Mouse (Mus musculus) lung, embryonic 16.5 days (tissue): Measurements from ENCODE around the gene Tshr. TPM values are rescaled to one million over a fixed set of nuclear protein-coding genes. Genes with fewer than 3 reads are reported as not detected.
"Not testable (repeated sequence)": the region's sequence is repeated elsewhere in the genome, so short reads cannot be mapped to it uniquely, and the experiment has no call there.

Experiments
- ATAC-seq: fragments of 200-750 bp; cut with Nextera tagmentation; 2 replicates; pipeline ENCODE4 v1.8.0; 2017; ENCODE audit warnings: low read depth, mild to moderate bottlenecking, moderate library complexity
- H3K27ac ChIP-seq: fragments of 300-500 bp; sonication (generic); 2 replicates; pipeline ENCODE4 v1.5.1; 2014; ENCODE audit warnings: mild to moderate bottlenecking, control low read depth, low read length
- H3K27me3 ChIP-seq: fragments of 300-500 bp; sonication (generic); 2 replicates; pipeline ENCODE4 v1.6.1; 2014; ENCODE audit warnings: low read depth, low read length, mixed read lengths; ENCODE audit not compliant: control insufficient read depth, insufficient read depth
- H3K36me3 ChIP-seq: fragments of 300-500 bp; sonication (generic); 2 replicates; pipeline ENCODE4 v1.6.1; 2014; ENCODE audit warnings: low read length; ENCODE audit not compliant: control insufficient read depth, insufficient read depth
- H3K4me1 ChIP-seq: fragments of 300-500 bp; sonication (generic); replicated peaks from 2 replicates; pipeline ENCODE4 v1.6.1; 2014; ENCODE audit warnings: low read length, mixed read lengths; ENCODE audit not compliant: control insufficient read depth, insufficient read depth
- H3K4me2 ChIP-seq: fragments of 300-500 bp; sonication (generic); 2 replicates; pipeline ENCODE4 v1.6.1; 2014; ENCODE audit warnings: low read depth, low read length, control low read depth
- H3K4me3 ChIP-seq: fragments of 300-500 bp; sonication (generic); 2 replicates; pipeline ENCODE4 v1.5.1; 2014; ENCODE audit warnings: mild to moderate bottlenecking, low read length, control low read depth
- H3K9ac ChIP-seq: fragments of 300-500 bp; sonication (generic); 2 replicates; pipeline ENCODE4 v1.6.1; 2014; ENCODE audit warnings: low read length, control low read depth
- H3K9me3 ChIP-seq: fragments of 300-500 bp; sonication (generic); 2 replicates; pipeline ENCODE4 v1.6.1; 2016; ENCODE audit warnings: low read length; ENCODE audit not compliant: control insufficient read depth
- WGBS: fragments of 180-500 bp; shearing (Covaris S2); extraction: QIAGEN DNeasy Blood & Tissue Kit; methylation state at CpG from one replicate; pipeline ENCODE4 v1.1.7; 2014; 5-methylcytosine and 5-hydroxymethylcytosine counted together
- polyA plus RNA-seq: library from polyadenylated mRNA; unstranded; fragments of >200 nt; fragmentation: Nextera tagmentation; extraction: Ambion mirVana; gene quantifications from 2 replicates; pipeline ENCODE4 v1.2.1, GENCODE M21; 2015

Gene Tshr
- polyA plus RNA-seq, 1 experiment from 2014 or later = 0.19 TPM

GRCm38 (mm10) chr12:91534514-91534913 lies 150.2 kb downstream of the Tshr start:
- no peak overlapping the region for H3K4me2 ChIP-seq
- ATAC-seq = no peak
- H3K4me3 ChIP-seq = no peak overlapping the region
- H3K36me3 ChIP-seq = no peaks in the 10 kb centered on the region
- no peaks in the 10 kb centered on the region for H3K9me3 ChIP-seq
- H3K27ac ChIP-seq = no peak overlapping the region
- H3K27me3 ChIP-seq = no peaks in the 10 kb centered on the region
- H3K9ac ChIP-seq = no peak overlapping the region
- WGBS = 74% methylated on average over 6 of the region's 6 CpGs
- no peaks in the 10 kb centered on the region for H3K4me1 ChIP-seq

DNA sequence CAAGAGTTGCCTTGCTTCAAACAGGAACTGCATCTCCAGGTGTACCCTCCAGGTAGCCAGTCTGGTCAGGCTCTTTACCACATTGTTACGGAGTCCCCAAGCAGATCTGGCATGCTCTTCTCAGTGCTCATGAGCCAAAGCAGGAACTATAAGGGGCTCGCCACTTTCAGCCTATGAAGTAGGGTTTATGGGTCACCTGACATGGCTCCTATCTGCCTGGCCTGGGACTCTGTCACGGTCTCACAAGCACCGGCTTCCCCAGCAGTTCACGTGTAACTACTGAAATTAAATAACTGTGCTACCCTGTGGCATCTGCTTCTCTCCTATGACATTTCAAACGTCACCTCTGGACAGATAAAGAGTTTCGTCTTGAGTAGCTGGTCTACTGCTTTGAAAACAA lies 155.8 kb downstream of the Tshr start:
- WGBS = 80% methylated on average over 7 of the region's 7 CpGs
- H3K4me1 ChIP-seq = no peaks in the 10 kb centered on the region
- ATAC-seq = no peak

GRCm38 (mm10) chr12:91549471-91549870 lies 165.1 kb downstream of the Tshr start:
- Histone ChIP-seq H3K27me3 (no peaks in the 10 kb centered on the region), H3K4me1 (peaks cover 6% of the 10 kb centered on the region), H3K27ac (no peak overlapping the region), H3K36me3 (no peaks in the 10 kb centered on the region), H3K4me2 (no peak overlapping the region), H3K9ac (no peak overlapping the region), H3K9me3 (no peaks in the 10 kb centered on the region), H3K4me3 (no peak overlapping the region)
- WGBS = 38% methylated on average over 9 of the region's 9 CpGs
- ATAC-seq = peak; percentile 49; the same call in 1 of the 2 replicates

More for the DNA sequence above, 155.8 kb downstream of the Tshr start:
- H3K27ac ChIP-seq = no peak overlapping the region
- H3K27me3 ChIP-seq = no peaks in the 10 kb centered on the region
- H3K4me2 ChIP-seq = no peak overlapping the region
- no peak overlapping the region for H3K9ac ChIP-seq
- no peaks in the 10 kb centered on the region for H3K9me3 ChIP-seq
- H3K36me3 ChIP-seq = no peaks in the 10 kb centered on the region
- no peak overlapping the region for H3K4me3 ChIP-seq

DNA sequence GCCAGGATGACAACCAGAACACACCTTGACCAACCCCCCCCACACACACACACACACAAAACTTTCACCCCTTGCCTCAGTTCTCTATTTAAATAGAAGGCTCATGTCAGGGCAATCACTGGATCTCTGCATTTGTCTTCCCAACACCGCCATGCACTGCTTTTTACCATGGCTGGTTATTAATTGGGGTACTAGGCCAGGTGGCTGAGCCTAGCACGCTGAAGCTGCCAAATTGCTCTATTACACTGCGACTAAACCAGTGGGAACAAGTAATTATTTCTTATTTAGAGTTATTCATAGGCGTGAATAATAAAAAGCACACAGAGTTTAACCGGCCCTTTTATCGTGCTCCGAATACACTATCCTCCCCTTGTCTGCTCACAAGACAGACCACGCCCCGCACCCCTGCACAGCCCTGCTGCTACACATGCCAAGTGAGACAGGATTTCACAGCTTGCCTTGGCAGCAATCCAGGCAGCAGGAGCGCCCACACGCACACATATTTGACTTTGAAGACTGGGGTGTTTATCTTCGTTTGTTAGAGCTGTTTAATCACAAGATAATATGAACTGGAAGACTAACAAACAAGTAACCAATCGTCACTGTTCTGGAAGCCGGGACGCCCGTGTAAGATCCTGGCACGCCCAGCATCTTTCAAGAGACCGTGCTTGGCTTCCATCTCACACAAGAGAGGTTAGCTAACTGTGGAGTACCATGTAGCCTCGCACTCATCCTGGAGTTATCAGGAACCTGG lies 167.6 kb downstream of the Tshr start:
- Histone ChIP-seq H3K27me3 (no peaks in the 10 kb centered on the region), H3K4me2 (peak overlapping the region; percentile 44), H3K9me3 (no peaks in the 10 kb centered on the region), H3K36me3 (no peaks in the 10 kb centered on the region), H3K4me1 (peaks cover 6% of the 10 kb centered on the region), H3K27ac (no peak overlapping the region), H3K4me3 (no peak overlapping the region), H3K9ac (no peak overlapping the region)
- peak; percentile 91 for ATAC-seq
- 22% methylated on average over 19 of the region's 19 CpGs for WGBS

DNA sequence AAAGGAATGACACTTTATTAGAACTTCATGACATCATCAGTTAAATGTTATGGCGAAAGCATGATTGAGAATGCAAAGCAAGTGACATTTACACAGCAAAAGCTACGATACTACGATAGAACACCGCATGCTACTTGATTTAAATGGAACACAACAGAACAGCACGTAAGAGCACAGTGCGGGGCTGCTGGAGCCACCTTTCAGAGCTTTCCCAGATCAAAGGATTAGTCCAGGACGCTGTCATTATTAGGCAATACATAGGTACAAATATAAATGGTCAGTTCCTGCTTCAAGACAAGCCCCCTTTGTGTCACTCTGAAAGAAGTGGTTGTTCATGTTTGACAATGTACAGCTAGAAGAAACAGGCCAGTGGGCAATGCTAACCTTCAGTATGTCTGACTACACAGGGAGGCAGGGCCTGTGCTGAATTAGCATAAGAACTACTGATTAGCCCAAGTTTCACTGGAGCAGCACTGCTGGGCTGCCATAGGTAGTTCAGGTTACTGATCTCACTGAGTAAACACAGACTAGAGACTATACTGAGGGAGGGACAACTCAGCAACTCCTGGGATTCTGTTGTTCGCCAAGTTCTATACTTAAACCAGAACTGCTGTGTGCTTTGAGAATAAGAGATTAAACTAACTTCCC lies 173.1 kb downstream of the Tshr start:
- H3K27me3 ChIP-seq = not testable (repeated sequence)
- ATAC-seq = peak; percentile 84
- WGBS = 69% methylated on average over 8 of the region's 8 CpGs

GRCm38 (mm10) chr12:91558152-91558551 lies 173.8 kb downstream of the Tshr start:
- H3K27ac ChIP-seq, ATAC-seq, H3K4me2 ChIP-seq, H3K4me1 ChIP-seq, H3K4me3 ChIP-seq, H3K9me3 ChIP-seq, H3K27me3 ChIP-seq, H3K9ac ChIP-seq: not testable (repeated sequence)
- peaks cover 13% of the 10 kb centered on the region; the same call in 1 of the 2 replicates for H3K36me3 ChIP-seq
- WGBS = 92% methylated on average over 3 of the region's 4 CpGs

More for the DNA sequence above, 173.1 kb downstream of the Tshr start:
- H3K4me1 ChIP-seq, H3K9me3 ChIP-seq, H3K9ac ChIP-seq, H3K4me2 ChIP-seq, H3K36me3 ChIP-seq, H3K27ac ChIP-seq, H3K4me3 ChIP-seq: not testable (repeated sequence)

GRCm38 (mm10) chr12:91567145-91567544 lies 182.8 kb downstream of the Tshr start:
- Histone ChIP-seq H3K9ac (no peak overlapping the region), H3K9me3 (no peaks in the 10 kb centered on the region), H3K27ac (no peak overlapping the region), H3K4me3 (no peak overlapping the region), H3K36me3 (peaks cover 36% of the 10 kb centered on the region), H3K4me2 (no peak overlapping the region), H3K4me1 (no peaks in the 10 kb centered on the region), H3K27me3 (no peaks in the 10 kb centered on the region)
- 92% methylated on average over 4 of the region's 4 CpGs for WGBS
- no peak for ATAC-seq

DNA sequence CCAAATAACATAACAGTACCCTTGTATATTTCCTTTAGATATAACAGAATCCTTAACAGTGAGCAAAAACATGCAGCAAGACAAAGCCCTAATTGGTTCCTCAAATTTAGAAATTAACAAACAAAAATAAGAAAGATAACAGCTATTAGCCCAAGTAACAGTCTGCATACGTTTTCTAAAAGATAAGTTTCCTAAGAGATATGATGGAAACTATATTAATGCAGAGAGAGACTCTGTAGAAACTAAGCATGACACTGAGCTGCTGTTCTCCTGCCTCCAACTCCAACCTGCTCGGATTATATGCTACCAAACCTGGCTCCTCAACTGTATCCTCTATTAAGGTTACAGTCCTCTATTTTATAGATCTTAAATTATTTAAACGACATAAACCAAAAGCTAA lies 184.9 kb downstream of the Tshr start:
- H3K36me3 ChIP-seq = peaks cover 25% of the 10 kb centered on the region
- H3K9ac ChIP-seq = no peak overlapping the region
- ATAC-seq = no peak
- H3K9me3 ChIP-seq = no peaks in the 10 kb centered on the region
- H3K4me3 ChIP-seq = no peak overlapping the region
- H3K27ac ChIP-seq = no peak overlapping the region
- no peaks in the 10 kb centered on the region for H3K4me1 ChIP-seq
- 78% methylated on average over 3 of the region's 3 CpGs for WGBS
- H3K27me3 ChIP-seq = no peaks in the 10 kb centered on the region
- no peak overlapping the region for H3K4me2 ChIP-seq

- 87% methylated on average over 2 of the region's 2 CpGs for WGBS
- ATAC-seq = no peak
- H3K9ac ChIP-seq = no peak overlapping the region
- no peak overlapping the region for H3K27ac ChIP-seq
- H3K4me2 ChIP-seq = no peak overlapping the region
- no peaks in the 10 kb centered on the region for H3K9me3 ChIP-seq
- no peak overlapping the region for H3K4me3 ChIP-seq
- no peaks in the 10 kb centered on the region for H3K27me3 ChIP-seq
- no peaks in the 10 kb centered on the region for H3K4me1 ChIP-seq
- H3K36me3 ChIP-seq = peaks cover 29% of the 10 kb centered on the region
Measured at GRCm38 (mm10) chr12:91571708-91572107, 187.3 kb downstream of the Tshr start.
